Mouse (Mus musculus): Measurements from ENCODE around the gene Lipe. TPM values are rescaled to one million over a fixed set of nuclear protein-coding genes. Genes with fewer than 3 reads are reported as not detected.
A peak's percentile ranks its signal among the peaks of the same experiment; 100 is the strongest.

Gene Lipe
- polyA plus RNA-seq, 1 experiment from 2014 or later = 12.5 TPM

- no peak overlapping the region for H3K27ac ChIP-seq (ENCODE audit: low read length)
- no peak for ATAC-seq
- no peaks in the 10 kb centered on the region for H3K9me3 ChIP-seq (replicated peaks; ENCODE audit: control insufficient read depth, low read length, poor library complexity, severe bottlenecking)
- no peak overlapping the region for H3K4me2 ChIP-seq (ENCODE audit: low read length)
- WGBS = 85% methylated on average over 13 of the region's 13 CpGs
- H3K4me1 ChIP-seq (ENCODE audit: control insufficient read depth, insufficient read depth, low read length) = peaks cover 12% of the 10 kb centered on the region
- H3K27me3 ChIP-seq (ENCODE audit: control insufficient read depth, insufficient read depth, low read depth, low read length) = no peaks in the 10 kb centered on the region
- no peak overlapping the region for H3K4me3 ChIP-seq (ENCODE audit: low read depth, low read length)
- H3K9ac ChIP-seq (ENCODE audit: low read depth, low read length) = no peak overlapping the region
- H3K36me3 ChIP-seq (ENCODE audit: control insufficient read depth, insufficient read depth, low read length) = peaks cover 8% of the 10 kb centered on the region
These were observed 20.1 kb downstream of the Lipe start for GRCm38 (mm10) chr7:25378181-25379100.

GRCm38 (mm10) chr7:25377100-25377700 is 21.3 kb downstream of the Lipe start:
- Histone ChIP-seq H3K27me3 (ENCODE audit: control insufficient read depth, insufficient read depth, low read depth, low read length) (no peaks in the 10 kb centered on the region), H3K27ac (ENCODE audit: low read length) (no peak overlapping the region), H3K4me1 (ENCODE audit: control insufficient read depth, insufficient read depth, low read length) (peaks cover 12% of the 10 kb centered on the region), H3K4me2 (ENCODE audit: low read length) (peak overlapping the region; percentile 45), H3K9me3 (replicated peaks; ENCODE audit: control insufficient read depth, low read length, poor library complexity, severe bottlenecking) (no peaks in the 10 kb centered on the region), H3K36me3 (ENCODE audit: control insufficient read depth, insufficient read depth, low read length) (peaks cover under 1% of the 10 kb centered on the region; the same call in 1 of the 2 replicates), H3K4me3 (ENCODE audit: low read depth, low read length) (peak overlapping the region; percentile 31), H3K9ac (ENCODE audit: low read depth, low read length) (peak overlapping the region; percentile 4)
- WGBS = 40% methylated on average over 8 of the region's 8 CpGs
- no peak for ATAC-seq

- H3K27ac ChIP-seq (ENCODE audit: low read length) = no peak overlapping the region
- peak overlapping the region; percentile 45 for H3K4me2 ChIP-seq (ENCODE audit: low read length)
- H3K4me1 ChIP-seq (ENCODE audit: control insufficient read depth, insufficient read depth, low read length) = peaks cover 12% of the 10 kb centered on the region
- H3K4me3 ChIP-seq (ENCODE audit: low read depth, low read length) = peak overlapping the region; percentile 31
- H3K9me3 ChIP-seq (replicated peaks; ENCODE audit: control insufficient read depth, low read length, poor library complexity, severe bottlenecking) = no peaks in the 10 kb centered on the region
- no peaks in the 10 kb centered on the region for H3K27me3 ChIP-seq (ENCODE audit: control insufficient read depth, insufficient read depth, low read depth, low read length)
- peak overlapping the region; percentile 15 for H3K9ac ChIP-seq (ENCODE audit: low read depth, low read length)
- no peaks in the 10 kb centered on the region for H3K36me3 ChIP-seq (ENCODE audit: control insufficient read depth, insufficient read depth, low read length)
- WGBS = 3% methylated on average over 17 of the region's 17 CpGs
- ATAC-seq = peak; percentile 64
These were observed 22.0 kb downstream of the Lipe start for GRCm38 (mm10) chr7:25376556-25376955.

GRCm38 (mm10) chr7:25372441-25372840 is 26.1 kb downstream of the Lipe start:
- H3K36me3 ChIP-seq (ENCODE audit: control insufficient read depth, insufficient read depth, low read length) = no peaks in the 10 kb centered on the region
- no peaks in the 10 kb centered on the region for H3K9me3 ChIP-seq (replicated peaks; ENCODE audit: control insufficient read depth, low read length, poor library complexity, severe bottlenecking)
- no peak overlapping the region for H3K9ac ChIP-seq (ENCODE audit: low read depth, low read length)
- H3K27ac ChIP-seq (ENCODE audit: low read length) = no peak overlapping the region
- ATAC-seq = no peak
- WGBS = 93% methylated on average over 5 of the region's 5 CpGs
- H3K27me3 ChIP-seq (ENCODE audit: control insufficient read depth, insufficient read depth, low read depth, low read length) = peaks cover 18% of the 10 kb centered on the region
- peaks cover 4% of the 10 kb centered on the region for H3K4me1 ChIP-seq (ENCODE audit: control insufficient read depth, insufficient read depth, low read length)
- H3K4me3 ChIP-seq (ENCODE audit: low read depth, low read length) = no peak overlapping the region
- H3K4me2 ChIP-seq (ENCODE audit: low read length) = no peak overlapping the region

GRCm38 (mm10) chr7:25369058-25369749 is 29.3 kb downstream of the Lipe start, which contains the start of gene Cnfn:
Gene Cnfn (minus strand): TSS chr7:25369724.
- H3K4me1 ChIP-seq (ENCODE audit: control insufficient read depth, insufficient read depth, low read length) = peaks cover 6% of the 10 kb centered on the region
- H3K9ac ChIP-seq (ENCODE audit: low read depth, low read length) = no peak within 1 kb of the TSS
- no peak within 1 kb of the TSS for H3K4me3 ChIP-seq (ENCODE audit: low read depth, low read length)
- H3K27ac ChIP-seq (ENCODE audit: low read length) = no peak within 1 kb of the TSS
- 51% methylated on average over 12 of the region's 12 CpGs for WGBS
- H3K27me3 ChIP-seq (ENCODE audit: control insufficient read depth, insufficient read depth, low read depth, low read length) = peaks cover 23% of the 10 kb centered on the region
- no peaks in the 10 kb centered on the region for H3K9me3 ChIP-seq (replicated peaks; ENCODE audit: control insufficient read depth, low read length, poor library complexity, severe bottlenecking)
- H3K4me2 ChIP-seq (ENCODE audit: low read length) = no peak within 1 kb of the TSS
- H3K36me3 ChIP-seq (ENCODE audit: control insufficient read depth, insufficient read depth, low read length) = peaks cover 3% of the 10 kb centered on the region
- no peak for ATAC-seq

GRCm38 (mm10) chr7:25368333-25368732 is 30.2 kb downstream of the Lipe start:
- H3K9me3 ChIP-seq (replicated peaks; ENCODE audit: control insufficient read depth, low read length, poor library complexity, severe bottlenecking) = no peaks in the 10 kb centered on the region
- ATAC-seq = no peak
- no peak overlapping the region for H3K9ac ChIP-seq (ENCODE audit: low read depth, low read length)
- WGBS = 25% methylated on average over 12 of the region's 12 CpGs
- no peak overlapping the region for H3K27ac ChIP-seq (ENCODE audit: low read length)
- peaks cover 6% of the 10 kb centered on the region for H3K4me1 ChIP-seq (ENCODE audit: control insufficient read depth, insufficient read depth, low read length)
- H3K4me3 ChIP-seq (ENCODE audit: low read depth, low read length) = no peak overlapping the region
- H3K27me3 ChIP-seq (ENCODE audit: control insufficient read depth, insufficient read depth, low read depth, low read length) = peaks cover 23% of the 10 kb centered on the region
- H3K4me2 ChIP-seq (ENCODE audit: low read length) = no peak overlapping the region
- peaks cover 12% of the 10 kb centered on the region for H3K36me3 ChIP-seq (ENCODE audit: control insufficient read depth, insufficient read depth, low read length)

- Histone ChIP-seq H3K36me3 (ENCODE audit: control insufficient read depth, insufficient read depth, low read length) (peaks cover 18% of the 10 kb centered on the region), H3K4me2 (ENCODE audit: low read length) (no peak overlapping the region), H3K4me3 (ENCODE audit: low read depth, low read length) (0 out of 2 replicates have a peak overlapping the region, but pooled peaks have one; percentile 6), H3K9me3 (replicated peaks; ENCODE audit: control insufficient read depth, low read length, poor library complexity, severe bottlenecking) (no peaks in the 10 kb centered on the region), H3K9ac (ENCODE audit: low read depth, low read length) (no peak overlapping the region), H3K27me3 (ENCODE audit: control insufficient read depth, insufficient read depth, low read depth, low read length) (peaks cover 23% of the 10 kb centered on the region), H3K4me1 (ENCODE audit: control insufficient read depth, insufficient read depth, low read length) (peaks cover 6% of the 10 kb centered on the region), H3K27ac (ENCODE audit: low read length) (no peak overlapping the region)
- ATAC-seq = no peak
- 2% methylated on average over 33 of the region's 33 CpGs for WGBS
These were observed 30.7 kb downstream of the Lipe start for GRCm38 (mm10) chr7:25367632-25368293.

GRCm38 (mm10) chr7:25365937-25366625 is 32.4 kb downstream of the Lipe start:
- H3K9ac ChIP-seq (ENCODE audit: low read depth, low read length) = no peak overlapping the region
- no peak for ATAC-seq
- no peak overlapping the region for H3K4me2 ChIP-seq (ENCODE audit: low read length)
- peaks cover 26% of the 10 kb centered on the region for H3K36me3 ChIP-seq (ENCODE audit: control insufficient read depth, insufficient read depth, low read length)
- no peak overlapping the region for H3K4me3 ChIP-seq (ENCODE audit: low read depth, low read length)
- H3K27ac ChIP-seq (ENCODE audit: low read length) = no peak overlapping the region
- WGBS = 14% methylated on average over 13 of the region's 13 CpGs
- H3K4me1 ChIP-seq (ENCODE audit: control insufficient read depth, insufficient read depth, low read length) = peaks cover 6% of the 10 kb centered on the region
- H3K27me3 ChIP-seq (ENCODE audit: control insufficient read depth, insufficient read depth, low read depth, low read length) = peaks cover 23% of the 10 kb centered on the region
- no peaks in the 10 kb centered on the region for H3K9me3 ChIP-seq (replicated peaks; ENCODE audit: control insufficient read depth, low read length, poor library complexity, severe bottlenecking)
